Mouse (Mus musculus) CH12.LX (cell line): ENCODE measurements around the gene Esr2.

ENCODE experiments used
- CTCF ChIP-seq, 2 experiments: IDR thresholded peaks in 1 of 2; conservative IDR thresholded peaks in 1 of 2; 2 replicates each; pipeline ENCODE4 v1.5.1; 2011 to 2012; ENCODE audit warnings: low read depth in 2 of 2, low read length in 2 of 2, improper control_type of control experiment in 1 of 2, inconsistent platforms in 1 of 2, mild to moderate bottlenecking in 1 of 2, moderate library complexity in 1 of 2
- E2F4 ChIP-seq: IDR thresholded peaks from 2 replicates; pipeline ENCODE4 v1.6.1; 2011; ENCODE audit warnings: low read depth, low read length, improper control_type of control experiment; ENCODE audit not compliant: insufficient replicate concordance
- MYC ChIP-seq: IDR thresholded peaks from 2 replicates; pipeline ENCODE4 v1.6.1; 2011; ENCODE audit warnings: low read depth, mild to moderate bottlenecking, improper control_type of control experiment, low read length
- NRF1 ChIP-seq: IDR thresholded peaks from 2 replicates; pipeline ENCODE4 v1.6.1; 2014; ENCODE audit warnings: low read depth, mild to moderate bottlenecking, inconsistent platforms, low read length, improper control_type of control experiment, moderate library complexity
- PAX5 ChIP-seq: IDR thresholded peaks from 2 replicates; pipeline ENCODE4 v1.6.1; 2012; ENCODE audit warnings: low read length, inconsistent platforms, mixed read lengths
- POLR2A ChIP-seq: IDR thresholded peaks from 2 replicates; pipeline ENCODE4 v1.6.1; 2011; ENCODE audit warnings: low read depth, mild to moderate bottlenecking, improper control_type of control experiment, low read length
- POLR2AphosphoS2 ChIP-seq: IDR thresholded peaks from 2 replicates; pipeline ENCODE4 v1.6.1; 2011; ENCODE audit warnings: low read depth, low read length, improper control_type of control experiment
- USF1 ChIP-seq: IDR thresholded peaks from 2 replicates; pipeline ENCODE4 v1.6.1; 2014; ENCODE audit warnings: low read depth, mild to moderate bottlenecking, inconsistent platforms, low read length, improper control_type of control experiment
- ZC3H11A ChIP-seq: IDR thresholded peaks from 2 replicates; pipeline ENCODE4 v1.6.1; 2012; ENCODE audit warnings: low read depth, mild to moderate bottlenecking, inconsistent platforms, low read length, improper control_type of control experiment

GRCm38 (mm10) chr12:76132591-76132990, 44.5 kb downstream of the Esr2 start:
- no peak for TF ChIP-seq POLR2A
- no peak for TF ChIP-seq MYC
- TF ChIP-seq NRF1 = no peak
- no peak for TF ChIP-seq E2F4
- no peak for TF ChIP-seq USF1
- no peak for TF ChIP-seq ZC3H11A
- TF ChIP-seq POLR2AphosphoS2 = no peak
- TF ChIP-seq CTCF (conservative IDR thresholded peaks at IDR 0.05 in 1 of 2, IDR thresholded peaks at IDR 0.05 in 1 of 2; ENCODE audit: low read depth in 2 of 2, low read length in 2 of 2) = no peak
- TF ChIP-seq PAX5 = no peak
